Mouse (Mus musculus) embryonic stem cell, embryonic (primary cell): ENCODE results near the gene Afap1l2.

Experiments used
- CTCF ChIA-PET, 4 experiments: fragments of 300-600 bp in 2 of 4; fragments of 350-600 bp in 2 of 4; sonication (Branson Sonifier 250); formaldehyde crosslinking; loops; one replicate each; lab custom pipeline; 2022; ENCODE audit warnings: inconsistent platforms in 2 of 4; lab: Charles Lee
- POLR2A ChIA-PET, 4 experiments: fragments of 300-600 bp in 2 of 4; fragments of 350-600 bp in 2 of 4; sonication (Branson Sonifier 250); formaldehyde crosslinking; loops; one replicate each; lab custom pipeline; 2022; ENCODE audit warnings: antibody characterized with exemption in 4 of 4, inconsistent platforms in 1 of 4; lab: Charles Lee

Gene Afap1l2

GRCm38 (mm10) chr19:57014808-57015207, 6.8 kb upstream of the Afap1l2 start:
- POLR2A ChIA-PET = interaction anchor here in 2 of 4 experiments (0.6 kb wide), 2 partner anchors 128 to 710 kb away, joined by 3 to 6 read pairs; no protein-coding TSS in a partner anchor
- CTCF ChIA-PET = no interaction called here

- ChIA-PET POLR2A (no interaction called here), CTCF (interaction anchor here in 2 of 4 experiments (0.6 to 0.8 kb wide), 3 partner anchors 18 to 384 kb away, joined by 3 to 6 read pairs (median 4); no protein-coding TSS in a partner anchor)
Observed at GRCm38 (mm10) chr19:57013271-57013677, 5.2 kb upstream of the Afap1l2 start.

- ChIA-PET POLR2A (no interaction called here), CTCF (interaction anchor here in 1 of 4 experiments (0.7 kb wide), 1 partner anchor 24 kb away, joined by 3 read pairs; no protein-coding TSS in a partner anchor)
Observed at GRCm38 (mm10) chr19:57012068-57012467, 4.0 kb upstream of the Afap1l2 start.

GRCm38 (mm10) chr19:57010064-57010463, 2.0 kb upstream of the Afap1l2 start:
- ChIA-PET CTCF (interaction anchor here in 2 of 4 experiments (0.6 to 1.1 kb wide), 3 partner anchors 13 to 604 kb away, joined by 3 to 4 read pairs (median 3); no protein-coding TSS in a partner anchor), POLR2A (no interaction called here)

GRCm38 (mm10) chr19:57009653-57010052, 1.6 kb upstream of the Afap1l2 start:
- ChIA-PET POLR2A (no interaction called here), CTCF (interaction anchor here in 2 of 4 experiments (0.6 to 1.8 kb wide), 6 partner anchors 13 to 603 kb away, joined by 3 to 9 read pairs (median 4); no protein-coding TSS in a partner anchor)

- POLR2A ChIA-PET = no interaction called here
- CTCF ChIA-PET = interaction anchor here in 1 of 4 experiments (1.7 kb wide), 1 partner anchor 99 kb away, joined by 4 read pairs; no protein-coding TSS in a partner anchor
Observed at GRCm38 (mm10) chr19:57007291-57007690, 737 bp downstream of the Afap1l2 start.

- ChIA-PET CTCF (no interaction called here), POLR2A (interaction anchor here in 1 of 4 experiments (0.7 kb wide), 2 partner anchors 16 to 1617 kb away, joined by 3 to 4 read pairs; no protein-coding TSS in a partner anchor)
Observed at GRCm38 (mm10) chr19:57006841-57007240, 1.2 kb downstream of the Afap1l2 start.

GRCm38 (mm10) chr19:57005062-57005461, 3.0 kb downstream of the Afap1l2 start:
- CTCF ChIA-PET = no interaction called here

GRCm38 (mm10) chr19:57003460-57003810, 4.6 kb downstream of the Afap1l2 start:
- ChIA-PET CTCF (no interaction called here), POLR2A (interaction anchor here in 1 of 4 experiments (0.6 kb wide), 1 partner anchor 127 kb away, joined by 3 read pairs; no protein-coding TSS in a partner anchor)

More at GRCm38 (mm10) chr19:57005062-57005461, 3.0 kb downstream of the Afap1l2 start:
- POLR2A ChIA-PET = interaction anchor here in 2 of 4 experiments (0.5 to 1.2 kb wide), 2 partner anchors 9 to 94 kb away, joined by 3 to 4 read pairs; no protein-coding TSS in a partner anchor

- ChIA-PET CTCF (no interaction called here), POLR2A (no interaction called here)
Observed at GRCm38 (mm10) chr19:57002741-57003459, 5.1 kb downstream of the Afap1l2 start.

- ChIA-PET POLR2A (no interaction called here), CTCF (interaction anchor here in 1 of 4 experiments (1.0 kb wide), 1 partner anchor 9 kb away, joined by 3 read pairs; no protein-coding TSS in a partner anchor)
Observed at GRCm38 (mm10) chr19:57001926-57002325, 6.1 kb downstream of the Afap1l2 start.

- POLR2A ChIA-PET = no interaction called here
Observed at GRCm38 (mm10) chr19:57000592-57000991, 7.4 kb downstream of the Afap1l2 start.

GRCm38 (mm10) chr19:56999781-57000180, 8.2 kb downstream of the Afap1l2 start:
- CTCF ChIA-PET = no interaction called here
- POLR2A ChIA-PET = no interaction called here

More at GRCm38 (mm10) chr19:57000592-57000991, 7.4 kb downstream of the Afap1l2 start:
- CTCF ChIA-PET = interaction anchor here in 1 of 4 experiments (1.0 kb wide), 1 partner anchor 150 kb away, joined by 3 read pairs; no protein-coding TSS in a partner anchor

- CTCF ChIA-PET = no interaction called here
- POLR2A ChIA-PET = interaction anchor here in 1 of 4 experiments (0.6 kb wide), 1 partner anchor 80 kb away, joined by 3 read pairs; no protein-coding TSS in a partner anchor
Observed at GRCm38 (mm10) chr19:56998910-56999309, 9.1 kb downstream of the Afap1l2 start.

GRCm38 (mm10) chr19:56998331-56998730, 9.7 kb downstream of the Afap1l2 start:
- POLR2A ChIA-PET = interaction anchor here in 2 of 4 experiments (0.6 to 1.4 kb wide), 3 partner anchors 10 to 80 kb away, joined by 3 to 4 read pairs (median 3); partner anchors contain the start of gene Afap1l2 (in 1 of the 2)

GRCm38 (mm10) chr19:56997164-56997599, 10.8 kb downstream of the Afap1l2 start:
- POLR2A ChIA-PET = interaction anchor here in 2 of 4 experiments (0.9 to 1.4 kb wide), 3 partner anchors 11 to 20 kb away, joined by 3 to 4 read pairs (median 3); partner anchors contain the start of gene Afap1l2 (in 1 of the 2)
- CTCF ChIA-PET = interaction anchor here in 3 of 4 experiments (0.6 to 2.0 kb wide), 5 partner anchors 11 to 98 kb away, joined by 3 to 7 read pairs (median 4); partner anchors contain the start of gene Afap1l2 (in 2 of the 3)

More at GRCm38 (mm10) chr19:56998331-56998730, 9.7 kb downstream of the Afap1l2 start:
- CTCF ChIA-PET = interaction anchor here in 2 of 4 experiments (1.3 to 1.4 kb wide), 2 partner anchors 10 to 33 kb away, joined by 3 to 4 read pairs; partner anchors contain the start of gene Afap1l2 (in 1 of the 2)

- ChIA-PET CTCF (no interaction called here), POLR2A (interaction anchor here in 1 of 4 experiments (0.7 kb wide), 1 partner anchor 9 kb away, joined by 3 read pairs; no protein-coding TSS in a partner anchor)
Observed at GRCm38 (mm10) chr19:56995441-56995840, 12.6 kb downstream of the Afap1l2 start.

GRCm38 (mm10) chr19:56994653-56995052, 13.4 kb downstream of the Afap1l2 start:
- ChIA-PET CTCF (no interaction called here), POLR2A (no interaction called here)

GRCm38 (mm10) chr19:56993763-56994162, 14.3 kb downstream of the Afap1l2 start:
- CTCF ChIA-PET = no interaction called here
- POLR2A ChIA-PET = interaction anchor here in 1 of 4 experiments (0.7 kb wide), 1 partner anchor 127 kb away, joined by 3 read pairs; no protein-coding TSS in a partner anchor
